Mouse (Mus musculus) megakaryocyte, embryonic 14.5 days (primary cell): ENCODE results near the gene Jhy. TPM values are rescaled to one million over a fixed set of nuclear protein-coding genes. Genes with fewer than 3 reads are reported as not detected.

Experiments
- H3K27me3 ChIP-seq: replicated peaks from 2 replicates; pipeline ENCODE3; 2012; ENCODE audit warnings: inconsistent platforms
- H3K36me3 ChIP-seq: replicated peaks from 2 replicates; pipeline ENCODE3; 2012; ENCODE audit warnings: low read length, inconsistent platforms, mixed read lengths
- H3K4me1 ChIP-seq: 2 replicates; pipeline ENCODE4 v1.6.1; 2012; ENCODE audit warnings: inconsistent platforms
- H3K4me3 ChIP-seq: replicated peaks from 2 replicates; pipeline ENCODE3; 2012; ENCODE audit warnings: moderate library complexity, mild to moderate bottlenecking, inconsistent platforms
- H3K9me3 ChIP-seq: 2 replicates; pipeline ENCODE4 v1.6.1; 2012; ENCODE audit warnings: inconsistent platforms
- FLI1 ChIP-seq: IDR thresholded peaks from 2 replicates; pipeline ENCODE4 v1.6.1; 2012; ENCODE audit warnings: low read length, inconsistent platforms, mixed read lengths
- GATA1 ChIP-seq: IDR thresholded peaks from 3 replicates; pipeline ENCODE4 v1.6.1; 2012; ENCODE audit warnings: mixed read lengths, low read length, inconsistent platforms, borderline replicate concordance
- polyA plus RNA-seq: library from polyadenylated mRNA; stranded (reverse); fragments of >175 nt; gene quantifications from 2 replicates; pipeline ENCODE4 v1.2.3, GENCODE M21; 2012; ENCODE audit warnings: low replicate concordance; ENCODE audit not compliant: insufficient read depth

Jhy gene
- polyA plus RNA-seq, 1 experiment: 1.1 TPM

DNA sequence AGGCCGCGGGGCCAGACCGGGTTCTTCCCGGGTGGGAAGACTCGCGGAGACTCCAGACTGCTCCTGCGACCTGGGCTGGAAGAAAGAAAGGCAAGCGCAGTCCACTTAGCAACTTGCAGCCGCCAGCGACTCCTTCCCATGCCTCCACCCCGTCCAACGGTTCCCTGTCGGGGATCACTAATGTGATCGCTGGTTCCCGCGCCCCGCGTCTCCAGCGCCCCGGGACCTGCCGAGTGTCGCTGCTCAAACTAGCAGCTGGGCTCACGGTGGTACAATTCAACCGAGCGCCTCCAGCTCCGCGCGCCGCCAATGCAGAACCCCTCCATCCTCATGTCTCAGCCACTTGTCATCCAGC lies 86.1 kb downstream of the Jhy start:
- peaks cover 85% of the 10 kb centered on the region for H3K27me3 ChIP-seq
- TF ChIP-seq GATA1 (no peak), FLI1 (no peak)
- H3K36me3 ChIP-seq: no peaks in the 10 kb centered on the region
- H3K9me3 ChIP-seq: 0 out of 2 replicates have a peak, but pooled peaks cover 3% of the 10 kb centered on the region
- H3K4me3 ChIP-seq: peak overlapping the region; percentile 77
- H3K4me1 ChIP-seq: peaks cover 14% of the 10 kb centered on the region

DNA sequence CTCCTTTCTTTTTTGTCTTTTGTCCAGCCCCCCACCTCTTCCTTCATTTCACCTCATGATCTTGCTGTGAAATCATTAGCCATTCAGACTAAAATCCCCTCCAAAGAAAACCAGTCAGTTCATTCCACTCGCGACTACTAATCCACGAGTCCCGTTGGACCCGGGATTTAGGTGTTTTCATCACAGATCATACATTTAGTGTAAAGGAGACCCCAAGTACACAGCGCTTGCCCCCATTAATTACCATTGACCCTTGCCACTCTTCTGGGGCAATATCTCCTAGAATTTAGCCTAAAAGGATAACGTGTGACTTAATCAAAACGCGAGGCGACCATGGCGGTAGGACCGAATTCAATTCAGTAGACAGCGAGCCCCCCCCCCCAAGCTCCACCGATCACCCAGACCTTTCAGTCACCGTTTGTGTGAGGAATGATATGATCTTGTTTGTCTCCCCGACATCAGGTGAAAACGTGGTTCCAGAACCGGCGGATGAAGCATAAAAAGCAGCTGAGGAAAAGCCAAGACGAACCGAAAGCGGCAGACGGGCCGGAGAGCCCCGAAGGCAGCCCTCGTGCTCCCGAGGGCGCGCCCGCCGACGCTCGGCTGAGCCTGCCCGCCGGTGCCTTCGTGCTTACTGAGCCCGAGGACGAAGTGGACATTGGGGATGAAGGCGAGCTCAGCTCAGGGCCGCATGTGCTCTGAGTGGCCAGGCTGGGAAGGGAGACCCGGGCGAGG lies 86.6 kb downstream of the Jhy start:
- Histone ChIP-seq H3K36me3 (no peaks in the 10 kb centered on the region), H3K9me3 (0 out of 2 replicates have a peak, but pooled peaks cover 3% of the 10 kb centered on the region), H3K4me1 (peaks cover 19% of the 10 kb centered on the region), H3K4me3 (peak overlapping the region; percentile 77), H3K27me3 (peaks cover 88% of the 10 kb centered on the region)
- no peak for TF ChIP-seq FLI1
- no peak for TF ChIP-seq GATA1

DNA sequence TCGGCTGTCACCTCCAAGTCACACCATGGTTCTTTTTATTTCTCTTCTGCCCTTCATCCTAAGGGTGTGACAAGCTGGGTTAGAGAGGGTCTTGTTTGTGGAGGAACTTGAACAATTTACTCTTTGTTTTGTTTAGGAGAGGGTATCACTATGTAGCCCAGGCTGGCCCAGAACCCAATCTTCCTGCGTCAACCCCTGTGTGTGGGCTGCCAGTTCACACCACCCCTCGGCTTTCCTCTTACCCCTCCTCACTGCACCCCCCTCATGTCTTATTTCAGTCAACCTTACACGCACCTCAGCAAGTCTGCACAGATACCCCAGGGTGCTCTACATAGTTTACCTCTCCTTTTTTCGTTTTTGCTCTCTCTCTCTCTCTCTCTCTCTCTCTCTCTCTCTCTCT lies 87.2 kb downstream of the Jhy start:
- Histone ChIP-seq H3K9me3 (0 out of 2 replicates have a peak, but pooled peaks cover 3% of the 10 kb centered on the region), H3K27me3 (peaks cover 94% of the 10 kb centered on the region), H3K4me3 (no peak overlapping the region), H3K4me1 (peaks cover 25% of the 10 kb centered on the region), H3K36me3 (no peaks in the 10 kb centered on the region)
- TF ChIP-seq FLI1: no peak

DNA sequence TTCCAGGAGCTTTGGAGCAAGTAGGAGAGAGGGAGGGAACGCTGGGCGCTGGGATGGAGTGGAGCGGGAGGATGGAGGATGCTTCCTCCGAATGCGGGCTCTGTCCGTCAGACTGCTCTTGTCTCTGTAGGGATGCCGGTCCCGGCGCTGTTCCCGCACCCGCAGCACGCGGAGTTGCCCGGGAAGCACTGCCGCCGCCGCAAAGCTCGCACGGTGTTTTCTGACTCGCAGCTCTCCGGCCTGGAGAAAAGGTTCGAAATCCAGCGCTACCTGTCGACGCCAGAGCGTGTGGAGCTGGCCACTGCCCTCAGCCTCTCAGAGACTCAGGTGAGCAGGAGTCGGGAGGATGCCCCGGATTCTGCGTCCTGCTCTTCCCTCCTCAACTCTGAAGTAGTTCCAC lies 87.8 kb downstream of the Jhy start:
- Histone ChIP-seq H3K4me3 (no peak overlapping the region), H3K36me3 (no peaks in the 10 kb centered on the region), H3K9me3 (0 out of 2 replicates have a peak, but pooled peaks cover 3% of the 10 kb centered on the region), H3K4me1 (peaks cover 29% of the 10 kb centered on the region), H3K27me3 (peaks cover 95% of the 10 kb centered on the region)
- TF ChIP-seq FLI1 (no peak), GATA1 (no peak)

DNA sequence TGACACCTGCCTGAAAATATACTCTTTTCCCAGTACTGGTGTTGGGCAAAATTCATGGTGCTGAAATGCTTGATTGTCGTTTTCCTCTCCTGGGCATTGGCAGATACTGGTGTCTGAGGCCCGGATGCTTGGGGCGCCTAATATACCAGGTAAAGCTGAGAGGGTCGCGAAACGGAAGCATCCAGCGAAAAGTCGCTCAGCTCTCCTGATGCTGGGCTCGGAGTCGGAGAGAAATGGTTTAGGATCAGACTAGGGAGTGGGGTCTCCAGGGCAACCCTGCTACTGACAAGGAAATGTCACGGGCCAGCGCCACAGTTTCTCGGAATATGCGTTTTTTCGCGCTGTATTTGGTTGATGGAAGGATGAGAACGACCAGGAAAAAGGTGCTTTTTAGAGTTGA lies 88.5 kb downstream of the Jhy start:
- H3K4me1 ChIP-seq: peaks cover 29% of the 10 kb centered on the region
- H3K9me3 ChIP-seq: 0 out of 2 replicates have a peak, but pooled peaks cover 3% of the 10 kb centered on the region
- no peaks in the 10 kb centered on the region for H3K36me3 ChIP-seq
- TF ChIP-seq FLI1 (no peak), GATA1 (no peak)
- H3K4me3 ChIP-seq: no peak overlapping the region
- peaks cover 92% of the 10 kb centered on the region for H3K27me3 ChIP-seq

DNA sequence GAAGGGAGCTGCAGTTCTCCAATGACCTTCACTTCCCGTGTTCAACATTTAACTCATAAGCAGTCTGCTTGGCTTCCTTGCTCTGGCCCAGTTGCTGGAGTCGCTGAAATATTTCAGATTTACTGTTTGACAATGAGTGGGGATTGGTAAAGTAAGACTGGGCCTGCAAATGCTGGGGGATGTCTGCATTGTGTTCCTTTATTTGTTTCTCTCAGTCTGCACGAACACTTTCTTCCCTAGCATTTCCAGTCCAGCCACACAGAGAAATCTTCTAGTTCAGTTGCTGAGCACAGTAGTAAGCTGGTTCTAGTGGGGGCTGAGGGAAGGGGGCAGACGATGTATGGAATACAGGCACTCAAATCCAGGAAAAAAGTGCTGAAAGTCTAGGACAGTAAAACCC lies 89.0 kb downstream of the Jhy start:
- Histone ChIP-seq H3K9me3 (0 out of 2 replicates have a peak, but pooled peaks cover 3% of the 10 kb centered on the region), H3K27me3 (peaks cover 93% of the 10 kb centered on the region), H3K4me1 (peaks cover 29% of the 10 kb centered on the region), H3K4me3 (no peak overlapping the region), H3K36me3 (no peaks in the 10 kb centered on the region)
- TF ChIP-seq FLI1: no peak
- TF ChIP-seq GATA1: no peak

DNA sequence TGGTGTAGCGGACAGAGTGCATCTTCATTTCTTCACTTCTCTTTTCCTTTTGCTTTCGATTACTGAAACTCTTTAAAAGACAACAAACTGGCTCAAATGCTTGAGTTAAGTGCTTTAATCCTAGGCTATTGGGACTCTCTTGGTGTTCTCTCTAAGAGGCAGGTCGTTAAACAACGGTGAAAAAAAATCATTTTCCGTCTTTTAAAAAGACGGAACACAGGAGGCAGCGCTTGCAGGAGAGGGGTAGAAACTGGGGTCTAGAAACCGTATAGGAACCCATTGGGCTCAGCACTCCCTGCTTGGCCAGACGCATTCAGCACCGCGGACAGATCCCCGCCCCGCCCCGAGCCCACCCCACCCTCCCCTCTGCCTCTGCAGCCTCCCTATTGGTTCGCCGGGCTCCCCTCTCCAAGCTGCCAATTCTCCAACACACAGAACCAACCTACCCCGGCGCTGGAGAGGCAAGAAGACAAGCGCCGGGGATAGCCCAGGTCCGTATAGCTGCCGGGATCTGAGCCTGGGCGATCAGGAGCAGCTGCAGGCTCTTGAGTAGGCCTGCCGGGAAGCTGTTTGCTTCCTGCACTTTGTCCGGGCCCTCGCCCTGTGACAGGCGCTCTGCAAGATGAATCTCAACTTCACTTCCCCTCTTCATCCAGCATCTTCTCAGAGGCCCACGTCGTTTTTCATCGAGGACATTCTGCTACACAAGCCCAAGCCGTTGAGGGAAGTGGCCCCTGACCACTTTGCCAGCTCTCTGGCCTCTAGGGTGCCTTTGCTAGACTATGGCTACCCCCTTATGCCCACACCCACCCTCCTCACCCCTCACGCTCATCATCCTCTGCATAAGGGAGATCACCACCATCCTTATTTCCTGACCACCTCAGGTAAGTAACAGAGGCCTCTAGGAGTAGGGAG lies 90.1 kb downstream of the Jhy start, which contains the start of gene Bsx:
Gene Bsx (plus strand): TSS at position 572 of the 915 bp plus-strand sequence.
- H3K27me3 ChIP-seq: peaks cover 90% of the 10 kb centered on the region
- peaks cover 29% of the 10 kb centered on the region for H3K4me1 ChIP-seq
- TF ChIP-seq FLI1: no peak
- no peak for TF ChIP-seq GATA1
- no peaks in the 10 kb centered on the region for H3K36me3 ChIP-seq
- H3K4me3 ChIP-seq: no peak within 1 kb of the TSS
- H3K9me3 ChIP-seq: 0 out of 2 replicates have a peak, but pooled peaks cover 3% of the 10 kb centered on the region

DNA sequence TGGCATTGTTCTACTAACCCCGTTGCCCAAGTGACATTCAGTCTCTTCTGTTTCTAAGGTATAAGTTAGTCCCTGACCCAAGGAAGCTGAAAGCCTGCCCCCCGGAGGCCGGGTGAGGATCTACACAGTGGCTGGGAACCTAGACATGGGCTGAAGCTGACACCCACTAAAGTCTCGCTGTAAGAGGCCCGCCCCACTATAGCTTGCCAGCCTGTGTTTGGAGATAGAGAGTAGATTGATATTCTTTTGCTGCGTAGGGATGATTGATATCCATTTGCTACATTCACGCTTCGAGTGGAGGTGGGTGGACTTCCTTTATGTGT lies 91.8 kb downstream of the Jhy start:
- Histone ChIP-seq H3K27me3 (peaks cover 79% of the 10 kb centered on the region), H3K4me1 (peaks cover 18% of the 10 kb centered on the region), H3K36me3 (no peaks in the 10 kb centered on the region), H3K4me3 (peak overlapping the region; percentile 80), H3K9me3 (0 out of 2 replicates have a peak, but pooled peaks cover 3% of the 10 kb centered on the region)
- TF ChIP-seq GATA1 (no peak), FLI1 (no peak)

DNA sequence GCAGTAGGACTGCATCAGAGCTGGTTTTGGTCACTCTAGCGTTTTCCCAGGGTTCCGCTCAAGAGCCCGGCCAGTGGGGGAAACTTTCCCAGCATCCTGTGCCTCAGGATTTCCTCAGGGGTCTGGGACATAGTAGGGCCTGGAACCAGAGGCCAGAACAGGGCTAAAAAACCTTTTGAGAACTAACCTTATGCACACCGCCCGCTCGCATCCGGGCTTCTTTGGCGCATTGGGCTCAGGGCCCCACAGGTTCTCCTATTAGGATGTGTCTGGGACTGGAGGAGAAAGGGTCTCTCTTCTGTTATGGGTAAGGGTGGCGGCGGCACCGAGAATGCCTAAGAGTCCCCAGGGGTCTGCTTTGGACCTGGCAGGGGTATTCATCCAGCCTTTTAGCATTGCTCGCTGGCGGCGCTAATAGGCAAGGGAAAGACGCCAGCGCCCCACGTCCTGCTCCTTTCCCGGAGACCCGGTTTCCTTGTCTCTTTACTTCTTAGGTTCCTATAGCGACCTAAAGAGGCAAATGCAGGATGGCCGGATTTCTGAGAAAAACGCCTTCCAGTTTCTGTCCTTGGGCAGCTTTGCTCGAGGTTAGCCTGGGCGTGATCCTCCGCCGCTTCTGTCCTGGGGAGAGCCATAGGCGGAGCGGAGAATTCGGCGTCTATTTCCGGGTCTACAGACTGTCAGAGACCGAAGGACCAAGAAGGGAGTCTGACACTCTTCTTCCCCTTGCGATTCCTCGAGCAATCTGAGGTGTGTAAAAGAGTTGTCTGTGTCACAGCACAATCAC lies 92.4 kb downstream of the Jhy start:
- Histone ChIP-seq H3K36me3 (no peaks in the 10 kb centered on the region), H3K27me3 (peaks cover 74% of the 10 kb centered on the region), H3K4me1 (peaks cover 18% of the 10 kb centered on the region), H3K9me3 (0 out of 2 replicates have a peak, but pooled peaks cover 3% of the 10 kb centered on the region), H3K4me3 (peak overlapping the region; percentile 80)
- no peak for TF ChIP-seq GATA1
- no peak for TF ChIP-seq FLI1
